Mouse (Mus musculus): ENCODE data around the gene Gm20708. TPM values are rescaled to one million over a fixed set of nuclear protein-coding genes. Genes with fewer than 3 reads are reported as not detected.

Gm20708 gene
- polyA plus RNA-seq, 1 experiment: not detected

DNA sequence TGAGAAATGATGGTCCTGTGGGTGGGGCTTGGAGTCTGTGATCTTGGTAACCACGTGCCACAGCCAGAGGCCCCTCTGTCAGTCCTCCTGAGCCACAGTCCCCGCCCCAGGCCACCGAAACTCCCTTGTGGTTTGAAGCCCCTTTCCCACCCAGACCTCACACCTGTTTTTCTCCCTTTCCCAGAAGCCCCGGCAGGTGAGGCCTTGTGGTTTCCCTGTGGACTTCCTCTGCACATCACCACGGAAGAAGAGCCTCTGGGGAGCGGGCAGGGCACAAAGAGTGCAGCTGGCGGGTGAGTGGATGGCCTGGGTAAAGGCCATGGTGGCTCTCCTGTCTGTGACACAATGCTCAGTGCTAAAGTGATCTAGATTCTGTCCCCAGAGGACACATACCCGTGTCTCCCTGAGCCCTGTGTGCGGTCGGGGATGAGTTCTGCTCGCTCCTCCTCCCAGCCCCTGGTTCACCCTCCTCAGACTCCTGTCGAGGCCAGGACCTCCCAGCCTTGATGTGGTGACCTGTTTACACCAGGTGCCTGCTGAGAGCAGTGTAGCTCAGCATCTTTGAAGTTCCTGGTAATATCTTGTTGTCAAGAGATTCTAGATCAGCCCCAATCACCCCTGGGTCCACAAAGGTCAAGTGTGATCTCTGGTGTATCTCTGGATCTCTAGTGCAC lies 62.6 kb downstream of the Gm20708 start:
- H3K4me3 ChIP-seq (replicated peaks): peak overlapping the region; percentile 91
- peaks cover 58% of the 10 kb centered on the region for H3K4me1 ChIP-seq
- TF ChIP-seq FLI1 (IDR thresholded peaks at IDR 0.05; ENCODE audit: low read length): no peak
- no peak for TF ChIP-seq GATA1 (IDR thresholded peaks at IDR 0.05; ENCODE audit: borderline replicate concordance, low read length)
- H3K36me3 ChIP-seq (replicated peaks; ENCODE audit: low read length): peaks cover 29% of the 10 kb centered on the region
- peaks cover 27% of the 10 kb centered on the region for H3K27me3 ChIP-seq (replicated peaks)
- H3K9me3 ChIP-seq: no peaks in the 10 kb centered on the region

DNA sequence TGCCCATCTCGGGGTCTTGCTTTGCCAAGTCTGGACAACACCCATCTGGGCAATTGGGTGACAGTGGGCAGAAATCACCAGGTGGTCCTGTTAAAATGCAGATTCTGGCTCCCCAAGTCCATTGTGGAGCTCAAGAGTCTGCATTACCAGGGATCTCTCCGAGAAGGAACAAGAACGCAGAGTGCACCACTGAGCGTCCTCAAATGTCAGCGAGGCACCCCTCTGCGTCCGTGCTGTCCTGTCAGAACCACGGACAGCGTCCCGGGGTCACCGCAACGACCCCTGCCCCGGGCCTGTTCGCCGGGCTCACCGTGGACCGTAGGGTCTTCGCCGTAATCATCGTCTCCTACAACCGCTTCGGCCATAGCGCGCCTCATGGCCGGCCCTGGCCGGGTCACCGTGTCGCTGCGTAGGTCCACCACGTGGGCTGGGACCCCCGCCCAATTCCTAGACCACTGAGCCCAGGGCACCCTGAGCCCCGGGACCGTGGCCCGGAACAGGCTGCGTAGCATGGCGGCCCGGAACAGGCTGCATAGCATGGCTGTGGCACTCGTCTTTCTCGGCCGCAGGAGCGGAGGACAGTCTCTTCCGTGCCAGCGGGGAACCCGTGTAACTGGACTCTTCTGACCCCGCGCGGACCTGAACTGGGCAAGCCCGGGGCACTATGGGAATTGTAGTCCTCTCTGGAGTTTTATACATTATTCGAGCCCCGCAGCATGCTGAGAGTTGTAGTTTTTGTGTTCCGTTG lies 63.6 kb downstream of the Gm20708 start, which contains the start of gene Tha1:
Gene Tha1, minus strand, starts transcription at position 621 of the 748 bp plus-strand sequence.
- Histone ChIP-seq H3K4me1 (peaks cover 68% of the 10 kb centered on the region), H3K27me3 (replicated peaks) (peaks cover 20% of the 10 kb centered on the region), H3K36me3 (replicated peaks; ENCODE audit: low read length) (peaks cover 20% of the 10 kb centered on the region), H3K4me3 (replicated peaks) (peak within 1 kb of the TSS; percentile 91), H3K9me3 (no peaks in the 10 kb centered on the region)
- TF ChIP-seq FLI1 (IDR thresholded peaks at IDR 0.05; ENCODE audit: low read length) (no peak), GATA1 (IDR thresholded peaks at IDR 0.05; ENCODE audit: borderline replicate concordance, low read length) (no peak)

- Histone ChIP-seq H3K4me3 (replicated peaks) (no peak overlapping the region), H3K4me1 (peaks cover 82% of the 10 kb centered on the region), H3K9me3 (no peaks in the 10 kb centered on the region), H3K27me3 (replicated peaks) (peaks cover 12% of the 10 kb centered on the region), H3K36me3 (replicated peaks; ENCODE audit: low read length) (peaks cover 6% of the 10 kb centered on the region)
- no peak for TF ChIP-seq FLI1 (IDR thresholded peaks at IDR 0.05; ENCODE audit: low read length)
- no peak for TF ChIP-seq GATA1 (IDR thresholded peaks at IDR 0.05; ENCODE audit: borderline replicate concordance, low read length)
Observed at GRCm38 (mm10) chr11:117874419-117874818, 65.0 kb downstream of the Gm20708 start.

DNA sequence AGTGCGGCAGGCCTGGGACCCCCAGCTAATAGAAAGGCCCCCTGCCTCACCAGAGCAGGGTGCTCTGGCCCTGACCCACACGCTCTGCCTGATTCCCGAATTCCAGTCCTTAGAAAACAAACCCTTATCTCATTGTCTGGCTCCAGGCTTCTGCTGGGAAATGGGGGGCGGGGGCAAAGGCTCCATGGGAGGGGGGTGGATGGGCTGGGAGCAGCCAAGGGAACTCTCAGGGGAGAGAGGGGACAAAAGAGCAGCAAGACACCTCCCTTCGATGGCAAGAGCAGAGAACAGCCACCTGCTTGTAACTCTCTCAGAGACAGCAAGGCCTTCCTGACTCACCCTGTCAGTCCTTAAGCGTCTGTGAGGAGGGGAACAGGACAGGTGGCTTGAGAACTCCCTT lies 66.2 kb downstream of the Gm20708 start:
- TF ChIP-seq FLI1 (IDR thresholded peaks at IDR 0.05; ENCODE audit: low read length) (no peak), GATA1 (IDR thresholded peaks at IDR 0.05; ENCODE audit: borderline replicate concordance, low read length) (no peak)
- peaks cover 17% of the 10 kb centered on the region for H3K27me3 ChIP-seq (replicated peaks)
- peaks cover 86% of the 10 kb centered on the region for H3K4me1 ChIP-seq

DNA sequence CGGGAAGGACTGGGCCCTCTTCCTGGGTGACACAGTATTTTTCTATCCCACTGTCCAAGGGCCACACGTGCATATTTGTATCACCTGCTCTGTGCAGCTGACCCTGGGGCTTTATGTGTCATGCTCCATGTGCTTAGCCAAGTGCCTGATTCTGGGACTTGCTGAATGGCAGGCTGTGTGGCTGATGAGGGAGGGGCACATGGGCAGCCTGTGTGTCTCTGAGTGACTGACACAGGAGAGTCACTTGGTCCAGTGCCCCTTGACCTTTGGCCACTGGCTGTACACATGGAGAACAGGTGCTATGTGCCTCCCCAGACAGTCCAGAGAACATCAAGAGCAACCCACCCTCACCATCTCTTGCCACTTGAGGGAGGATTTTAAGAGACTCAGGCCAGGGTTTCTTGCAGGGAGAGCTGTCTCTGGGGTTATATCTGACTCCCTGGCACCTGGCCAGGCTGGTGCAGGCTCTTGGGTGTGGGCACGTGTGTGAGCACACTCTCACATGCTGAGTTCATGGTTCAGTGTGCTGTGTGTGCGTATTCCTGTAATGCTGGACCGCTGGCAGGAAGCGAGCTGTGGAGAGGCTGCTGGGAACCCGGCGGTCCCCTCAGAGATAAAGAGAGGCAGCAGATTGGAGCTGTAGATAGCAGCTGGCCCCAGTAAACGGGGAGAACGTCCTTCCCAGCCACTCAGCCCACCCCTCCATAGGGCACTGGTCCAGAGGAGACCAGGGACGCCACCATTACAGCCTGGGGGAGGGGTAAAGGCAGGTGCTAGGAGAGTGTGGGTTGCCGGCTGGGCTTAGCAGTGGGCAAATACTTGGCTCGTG lies 68.7 kb downstream of the Gm20708 start:
- Histone ChIP-seq H3K4me3 (replicated peaks) (peak overlapping the region; percentile 86), H3K36me3 (replicated peaks; ENCODE audit: low read length) (no peaks in the 10 kb centered on the region), H3K4me1 (peaks cover 85% of the 10 kb centered on the region), H3K27me3 (replicated peaks) (peaks cover 25% of the 10 kb centered on the region), H3K9me3 (no peaks in the 10 kb centered on the region)
- no peak; the same call in 2 of the 3 replicates for TF ChIP-seq GATA1 (IDR thresholded peaks at IDR 0.05; ENCODE audit: borderline replicate concordance, low read length)
- no peak for TF ChIP-seq FLI1 (IDR thresholded peaks at IDR 0.05; ENCODE audit: low read length)

More for the DNA sequence above, 66.2 kb downstream of the Gm20708 start:
- H3K36me3 ChIP-seq (replicated peaks; ENCODE audit: low read length): no peaks in the 10 kb centered on the region
- no peaks in the 10 kb centered on the region for H3K9me3 ChIP-seq
- no peak overlapping the region for H3K4me3 ChIP-seq (replicated peaks)

DNA sequence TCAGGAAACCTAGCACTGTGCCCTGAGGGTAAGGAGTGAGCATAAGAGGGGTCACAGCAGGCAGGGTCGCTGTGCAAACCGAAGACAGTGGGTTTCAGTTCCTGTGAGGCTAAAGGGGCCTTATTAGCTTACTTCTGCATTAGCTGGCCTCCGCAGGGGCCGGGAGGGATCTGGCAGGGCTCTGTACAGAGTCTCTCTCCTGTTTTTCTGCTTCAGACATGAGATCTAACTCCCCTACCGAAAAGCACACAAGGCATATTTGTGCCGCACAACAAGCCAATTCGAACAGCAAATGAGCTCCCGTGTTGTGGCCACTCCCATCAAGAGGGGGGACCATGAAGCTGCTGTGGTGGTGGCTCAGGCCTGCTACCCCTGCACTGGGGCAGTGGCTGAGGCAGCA lies 69.4 kb downstream of the Gm20708 start:
- Histone ChIP-seq H3K9me3 (no peaks in the 10 kb centered on the region), H3K27me3 (replicated peaks) (peaks cover 28% of the 10 kb centered on the region), H3K4me3 (replicated peaks) (peak overlapping the region; percentile 76), H3K36me3 (replicated peaks; ENCODE audit: low read length) (no peaks in the 10 kb centered on the region), H3K4me1 (peaks cover 83% of the 10 kb centered on the region)
- no peak for TF ChIP-seq GATA1 (IDR thresholded peaks at IDR 0.05; ENCODE audit: borderline replicate concordance, low read length)
- no peak for TF ChIP-seq FLI1 (IDR thresholded peaks at IDR 0.05; ENCODE audit: low read length)

- H3K9me3 ChIP-seq: no peaks in the 10 kb centered on the region
- TF ChIP-seq GATA1 (IDR thresholded peaks at IDR 0.05; ENCODE audit: borderline replicate concordance, low read length) (no peak), FLI1 (IDR thresholded peaks at IDR 0.05; ENCODE audit: low read length) (no peak)
- H3K27me3 ChIP-seq (replicated peaks): peaks cover 36% of the 10 kb centered on the region
- no peak overlapping the region for H3K4me3 ChIP-seq (replicated peaks)
- H3K4me1 ChIP-seq: peaks cover 83% of the 10 kb centered on the region
- no peaks in the 10 kb centered on the region for H3K36me3 ChIP-seq (replicated peaks; ENCODE audit: low read length)
Observed at GRCm38 (mm10) chr11:117879676-117880075, 70.2 kb downstream of the Gm20708 start.

- peak overlapping the region; percentile 57 for H3K4me3 ChIP-seq (replicated peaks)
- H3K9me3 ChIP-seq: no peaks in the 10 kb centered on the region
- no peaks in the 10 kb centered on the region for H3K36me3 ChIP-seq (replicated peaks; ENCODE audit: low read length)
- no peak for TF ChIP-seq FLI1 (IDR thresholded peaks at IDR 0.05; ENCODE audit: low read length)
- TF ChIP-seq GATA1 (IDR thresholded peaks at IDR 0.05; ENCODE audit: borderline replicate concordance, low read length): no peak
- peaks cover 75% of the 10 kb centered on the region for H3K4me1 ChIP-seq
- H3K27me3 ChIP-seq (replicated peaks): peaks cover 42% of the 10 kb centered on the region
Observed at GRCm38 (mm10) chr11:117880336-117880976, 71.0 kb downstream of the Gm20708 start.

DNA sequence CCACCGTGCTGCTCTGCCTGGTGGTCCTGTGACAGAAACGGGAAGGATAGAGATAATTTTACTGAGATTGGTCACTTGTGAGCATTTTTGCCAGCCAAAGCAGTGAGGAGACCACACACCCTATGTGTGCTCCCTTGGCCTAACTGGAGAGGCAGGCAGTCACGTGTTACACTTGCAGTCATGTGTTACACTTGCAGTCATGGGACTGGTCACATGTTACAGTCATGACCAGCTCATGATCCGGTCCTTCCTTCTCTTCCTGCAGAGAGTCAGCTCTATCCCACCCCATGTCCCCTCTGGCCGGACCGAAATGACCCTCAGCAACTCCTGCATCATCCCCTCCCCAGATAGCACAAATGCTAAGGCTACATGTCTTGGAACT lies 71.5 kb downstream of the Gm20708 start:
- H3K27me3 ChIP-seq (replicated peaks): peaks cover 46% of the 10 kb centered on the region
- H3K4me1 ChIP-seq: peaks cover 75% of the 10 kb centered on the region
- no peak for TF ChIP-seq FLI1 (IDR thresholded peaks at IDR 0.05; ENCODE audit: low read length)
- TF ChIP-seq GATA1 (IDR thresholded peaks at IDR 0.05; ENCODE audit: borderline replicate concordance, low read length): no peak
- no peaks in the 10 kb centered on the region for H3K9me3 ChIP-seq
- H3K36me3 ChIP-seq (replicated peaks; ENCODE audit: low read length): no peaks in the 10 kb centered on the region
- H3K4me3 ChIP-seq (replicated peaks): peak overlapping the region; percentile 29
